ENCODE assay signal across 23 mouse cellular contexts in the genomic region with DNA sequence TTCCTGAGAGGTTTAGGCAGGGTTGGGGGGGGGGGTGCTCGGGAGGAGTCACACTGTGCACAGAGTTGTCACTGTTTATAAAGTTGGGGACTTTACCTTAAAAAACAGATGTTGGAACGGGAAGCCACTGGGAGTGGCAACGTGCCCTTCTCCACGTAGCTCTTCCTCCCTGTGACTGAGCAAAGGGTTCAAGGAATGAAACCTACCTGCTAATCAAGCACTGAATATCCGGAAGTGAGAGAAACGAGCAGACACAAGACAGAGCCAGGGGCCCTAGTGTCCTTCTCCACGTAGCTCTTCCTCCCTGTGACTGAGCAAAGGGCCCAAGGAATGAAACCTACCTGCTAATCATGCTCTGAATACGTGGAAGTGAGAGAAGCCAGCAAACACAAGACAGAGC. TPM values are rescaled to one million over a fixed set of nuclear protein-coding genes. Genes with fewer than 3 reads are reported as not detected.
DNase-seq lines count a peak whose midpoint lies in the region; ATAC-seq and TF ChIP-seq lines count a peak whose summit lies in the region.
"Had no signal": no experiment of that assay in that cellular context is flagged by ENCODE, and none has a peak within 500 bp of the region (broad histone marks: within the 10 kb centered on the region; RNA-seq: fewer than 3 reads in every experiment).

No protein-coding gene starts in this region.

- no peak overlapping the region for H3K9ac ChIP-seq in heart, postnatal 0 days (replicated peaks; ENCODE audit: low read depth, low read length)
- no peak overlapping the region for H3K9ac ChIP-seq in neural tube, embryonic 15.5 days (replicated peaks)
- H3K9ac ChIP-seq: forebrain, embryonic 12.5 days; forebrain, postnatal 0 days; hindbrain, embryonic 13.5 days; limb, embryonic 13.5 days; neural tube, embryonic 12.5 days had no signal

- peaks cover 32% of the 10 kb centered on the region for H3K36me3 ChIP-seq in heart, postnatal 0 days (replicated peaks; ENCODE audit: control insufficient read depth, insufficient read depth, low read length)
- H3K36me3 ChIP-seq in neural tube, embryonic 15.5 days = no peaks in the 10 kb centered on the region
- H3K36me3 ChIP-seq: forebrain, embryonic 12.5 days; hindbrain, embryonic 13.5 days; limb, embryonic 13.5 days; neural tube, embryonic 12.5 days had no signal

- no peak overlapping the region for H3K4me3 ChIP-seq in heart, postnatal 0 days (ENCODE audit: low read depth, low read length)
- no peak overlapping the region for H3K4me3 ChIP-seq in neural tube, embryonic 15.5 days (replicated peaks)
- H3K4me3 ChIP-seq: forebrain, embryonic 12.5 days; hindbrain, embryonic 13.5 days; limb, embryonic 13.5 days; neural tube, embryonic 12.5 days had no signal

- peak overlapping the region; percentile 81 for H3K27ac ChIP-seq in heart, postnatal 0 days (ENCODE audit: low read depth)
- no peak overlapping the region for H3K27ac ChIP-seq in neural tube, embryonic 15.5 days (replicated peaks)
- H3K27ac ChIP-seq: forebrain, embryonic 12.5 days; hindbrain, embryonic 13.5 days; kidney, postnatal 0 days; limb, embryonic 13.5 days; neural tube, embryonic 12.5 days had no signal

- WGBS in heart, postnatal 0 days = 65% methylated on average over 8 of the region's 8 CpGs
- 80% methylated on average over 8 of the region's 8 CpGs for WGBS in neural tube, embryonic 15.5 days

- H3K4me1 ChIP-seq in heart, postnatal 0 days (ENCODE audit: control insufficient read depth, insufficient read depth) = no peaks in the 10 kb centered on the region
- H3K4me1 ChIP-seq in neural tube, embryonic 15.5 days = peaks cover 6% of the 10 kb centered on the region; the same call in 1 of the 2 replicates
- H3K4me1 ChIP-seq: hindbrain, embryonic 13.5 days; neural tube, embryonic 12.5 days had no signal

- no peaks in the 10 kb centered on the region for H3K27me3 ChIP-seq in heart, postnatal 0 days (ENCODE audit: control insufficient read depth, insufficient read depth, low read length)
- no peaks in the 10 kb centered on the region for H3K27me3 ChIP-seq in neural tube, embryonic 15.5 days (replicated peaks)
- H3K27me3 ChIP-seq: forebrain, embryonic 12.5 days; hindbrain, embryonic 13.5 days; neural tube, embryonic 12.5 days had no signal

- H3K9me3 ChIP-seq in heart, postnatal 0 days (replicated peaks; ENCODE audit: control insufficient read depth, low read length) = no peaks in the 10 kb centered on the region
- H3K9me3 ChIP-seq in neural tube, embryonic 15.5 days (replicated peaks) = no peaks in the 10 kb centered on the region
- H3K9me3 ChIP-seq: forebrain, embryonic 12.5 days; hindbrain, embryonic 13.5 days; limb, embryonic 13.5 days; neural tube, embryonic 12.5 days had no signal

- 0 out of 2 replicates have a peak, but pooled peaks have one; percentile 19 for ATAC-seq in heart, postnatal 0 days (ENCODE audit: insufficient read depth, low read depth)
- peak; percentile 40 for ATAC-seq in CD4-positive, CD25-positive, alpha-beta regulatory T cell, adult 4 months
- ATAC-seq in inflammation-experienced regulatory T-cells, adult 6 months = peak; percentile 18
- no peak for ATAC-seq in neural tube, embryonic 15.5 days (ENCODE audit: low FRiP score)
- ATAC-seq: forebrain, postnatal 0 days; midbrain, embryonic 16.5 days had no signal

- TF ChIP-seq CTCF in heart, postnatal 0 days (IDR thresholded peaks at IDR 0.05; ENCODE audit: low read depth) = no peak

- peak; percentile 97 for DNase-seq in heart, adult 11 months
- DNase-seq in heart, postnatal 14 days = no peak
- no peak for DNase-seq in heart, postnatal 0 days (ENCODE audit: low spot score)
- DNase-seq in heart, postnatal 4 days = no peak
- no peak for DNase-seq in thymus, postnatal 10 days (ENCODE audit: low spot score in 2 of 2)
- DNase-seq: adrenal gland, adult 2 months; adrenal gland, postnatal 36 days; cerebellum, adult 2 months; cerebellum, postnatal 14 days; forebrain, postnatal 0 days; gastrocnemius, postnatal 25 days; kidney, adult 18-20 months; kidney, postnatal 4 days had no signal

- intact Hi-C loops in heart, postnatal 14 days (cut with DNase I) = no loop called here

- H3K4me2 ChIP-seq in heart, postnatal 0 days (ENCODE audit: low read depth, low read length) = no peak overlapping the region
- no peak overlapping the region for H3K4me2 ChIP-seq in neural tube, embryonic 15.5 days
- H3K4me2 ChIP-seq: forebrain, embryonic 12.5 days; hindbrain, embryonic 13.5 days; limb, embryonic 13.5 days; liver, embryonic 11.5 days; neural tube, embryonic 12.5 days had no signal

- no peak for TF ChIP-seq EP300 in heart, postnatal 0 days (IDR thresholded peaks at IDR 0.05; ENCODE audit: low read depth)

RNA-seq across cellular contexts. Expression of a gene that starts 47.9 kb away (rescaled TPM):
- 10 to 100 TPM; 52.4 to 53.7 TPM for total RNA-seq in heart, postnatal 14 days (2021)
- total RNA-seq in heart, postnatal 0 days (2014; rRNA removed; ENCODE audit: low replicate concordance) = 54.8 and 59.5 TPM in 2 replicates
- polyA plus RNA-seq in heart, postnatal 0 days (2015; fragmentation: Nextera tagmentation; extraction: Ambion mirVana) = 32.9 and 36.5 TPM in 2 replicates
- 10 to 100 TPM; 70.3 to 80.9 TPM for total RNA-seq in heart, postnatal 4 days (2021)
- 10 to 100 TPM; 23.8 to 32.4 TPM for polyA plus RNA-seq in CD4-positive, CD25-positive, alpha-beta regulatory T cell, adult 4 months (2017; shearing (Covaris generic))
- 10 to 100 TPM; 22.7 to 31.1 (median 30.9) TPM for polyA plus RNA-seq in inflammation-experienced regulatory T-cells, adult 6 months (2017; shearing (Covaris generic))
- polyA plus RNA-seq in neural tube, embryonic 15.5 days (2015; fragmentation: Nextera tagmentation; extraction: Ambion mirVana) = 17.9 and 20.2 TPM in 2 replicates
